ENCODE assay signal across 35 mouse cellular contexts in the genomic region with DNA sequence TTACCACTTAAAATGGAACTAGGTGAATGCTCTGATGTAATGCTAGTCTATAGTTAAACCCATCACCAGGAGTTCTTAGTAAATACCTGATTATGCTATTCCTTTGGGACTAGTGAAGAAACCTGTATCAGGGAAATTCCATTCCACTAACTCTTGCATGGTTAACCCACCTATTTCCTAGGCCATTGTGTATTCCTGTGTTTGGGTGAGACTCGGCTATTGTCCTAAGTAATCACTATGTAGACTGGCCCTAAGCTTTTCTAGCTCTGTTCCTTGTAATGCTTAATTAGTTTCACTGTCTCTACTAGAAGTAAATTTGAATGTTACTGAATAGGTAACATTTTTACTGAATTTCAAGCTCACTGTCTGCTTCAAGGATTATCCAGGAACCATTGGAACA. TPM values are rescaled to one million over a fixed set of nuclear protein-coding genes. Genes with fewer than 3 reads are reported as not detected.
"Had no signal": no experiment of that assay in that cellular context is flagged by ENCODE, and none has a peak within 500 bp of the region (broad histone marks: within the 10 kb centered on the region; RNA-seq: fewer than 3 reads in every experiment).

No protein-coding gene starts in this region.

- H3K4me1 ChIP-seq: heart, embryonic 12.5 days; heart, embryonic 13.5 days; heart, embryonic 15.5 days; hindbrain, embryonic 10.5 days; hindbrain, embryonic 13.5 days; hindbrain, embryonic 15.5 days; intestine, embryonic 15.5 days; kidney, embryonic 15.5 days had no signal

- H3K27me3 ChIP-seq: heart, embryonic 12.5 days; heart, embryonic 13.5 days; heart, embryonic 15.5 days; hindbrain, embryonic 13.5 days; hindbrain, embryonic 15.5 days; intestine, embryonic 15.5 days; kidney, embryonic 15.5 days had no signal

- H3K36me3 ChIP-seq: heart, embryonic 12.5 days; heart, embryonic 13.5 days; heart, embryonic 15.5 days; hindbrain, embryonic 10.5 days; hindbrain, embryonic 13.5 days; hindbrain, embryonic 15.5 days; intestine, embryonic 15.5 days; kidney, embryonic 15.5 days had no signal

- H3K27ac ChIP-seq: heart, embryonic 13.5 days; heart, embryonic 15.5 days; hindbrain, embryonic 10.5 days; hindbrain, embryonic 13.5 days; hindbrain, embryonic 14.5 days; hindbrain, embryonic 15.5 days; hindbrain, postnatal 0 days; intestine, embryonic 15.5 days; kidney, embryonic 15.5 days; kidney, postnatal 0 days; layer of hippocampus, adult 2 months; left cerebral cortex, adult 2 months had no signal

- H3K4me3 ChIP-seq: heart, embryonic 12.5 days; heart, embryonic 13.5 days; heart, embryonic 15.5 days; hindbrain, embryonic 10.5 days; hindbrain, embryonic 13.5 days; hindbrain, embryonic 15.5 days; intestine, embryonic 15.5 days; kidney, embryonic 15.5 days; layer of hippocampus, adult 2 months; left cerebral cortex, adult 2 months had no signal

- DNase-seq: heart, postnatal 10 days; heart, postnatal 14 days; heart, postnatal 36 days; heart, postnatal 4 days; kidney, adult 11 months; kidney, adult 18-20 months; kidney, adult 2 months; kidney, adult 8-10 months; kidney, adult 9 months; kidney, postnatal 10 days; kidney, postnatal 14 days; kidney, postnatal 25 days; kidney, postnatal 36 days; kidney, postnatal 4 days; layer of hippocampus, adult 9-11 months; layer of hippocampus, postnatal 36 days had no signal

- H3K9me3 ChIP-seq: heart, embryonic 12.5 days; heart, embryonic 13.5 days; heart, embryonic 15.5 days; hindbrain, embryonic 10.5 days; hindbrain, embryonic 13.5 days; hindbrain, embryonic 15.5 days; intestine, embryonic 15.5 days; kidney, embryonic 15.5 days had no signal

- H3K9ac ChIP-seq: heart, embryonic 12.5 days; heart, embryonic 13.5 days; heart, embryonic 15.5 days; hindbrain, embryonic 13.5 days; hindbrain, embryonic 14.5 days; hindbrain, embryonic 15.5 days; intestine, embryonic 15.5 days; kidney, embryonic 15.5 days had no signal

- ATAC-seq: hindbrain, embryonic 16.5 days; hindbrain, postnatal 0 days; inflammation-experienced regulatory T-cells, adult 6 months; intestine, embryonic 15.5 days; intestine, embryonic 16.5 days; intestine, postnatal 0 days had no signal

- H3K4me2 ChIP-seq: heart, embryonic 11.5 days; heart, embryonic 12.5 days; heart, embryonic 13.5 days; heart, embryonic 15.5 days; hindbrain, embryonic 13.5 days; hindbrain, embryonic 14.5 days; hindbrain, embryonic 15.5 days; intestine, embryonic 15.5 days; kidney, embryonic 15.5 days had no signal

RNA-seq across cellular contexts. Expression of gene Ctnnd2, which starts 14.4 kb away (rescaled TPM):
- polyA plus RNA-seq: heart, postnatal 0 days had no signal
